Mouse (Mus musculus): Measurements from ENCODE around the gene Adarb1. TPM values are rescaled to one million over a fixed set of nuclear protein-coding genes. Genes with fewer than 3 reads are reported as not detected.

Adarb1 gene
- polyA plus RNA-seq, 1 experiment: 4.0 TPM

- H3K27ac ChIP-seq (replicated peaks; ENCODE audit: low read depth, low read length): no peak overlapping the region
- H3K4me3 ChIP-seq (ENCODE audit: insufficient read depth, low read depth, low read length): peak overlapping the region; percentile 79
- H3K4me1 ChIP-seq (ENCODE audit: control insufficient read depth, insufficient read depth, insufficient read length, low read length): peaks cover 24% of the 10 kb centered on the region
Observed at GRCm38 (mm10) chr10:77416666-77417239, 1.3 kb downstream of the Adarb1 start.

DNA sequence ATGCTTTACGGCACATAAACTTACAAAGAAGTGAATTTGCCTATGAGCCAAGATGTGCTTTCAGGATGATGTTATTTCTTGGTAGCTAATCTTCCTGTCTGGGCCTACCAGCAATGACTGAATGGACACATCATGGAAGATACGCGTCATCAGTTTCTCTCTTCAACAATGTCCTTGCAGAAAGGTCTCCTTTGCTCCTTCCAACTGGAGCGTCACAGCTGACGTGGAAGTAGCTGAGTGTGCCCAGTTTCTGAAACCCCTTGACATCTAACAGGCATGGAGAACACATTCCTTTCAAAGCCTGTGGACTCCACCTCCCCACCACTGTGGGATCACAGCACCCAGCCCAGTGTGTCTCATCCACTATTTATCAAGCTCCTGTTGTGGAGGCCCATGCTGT is 2.2 kb downstream of the Adarb1 start:
- H3K27ac ChIP-seq (replicated peaks; ENCODE audit: low read depth, low read length): peak overlapping the region; percentile 24; the same call in 1 of the 2 replicates
- H3K4me3 ChIP-seq (ENCODE audit: insufficient read depth, low read depth, low read length): peak overlapping the region; percentile 29
- peaks cover 30% of the 10 kb centered on the region for H3K4me1 ChIP-seq (ENCODE audit: control insufficient read depth, insufficient read depth, insufficient read length, low read length)

DNA sequence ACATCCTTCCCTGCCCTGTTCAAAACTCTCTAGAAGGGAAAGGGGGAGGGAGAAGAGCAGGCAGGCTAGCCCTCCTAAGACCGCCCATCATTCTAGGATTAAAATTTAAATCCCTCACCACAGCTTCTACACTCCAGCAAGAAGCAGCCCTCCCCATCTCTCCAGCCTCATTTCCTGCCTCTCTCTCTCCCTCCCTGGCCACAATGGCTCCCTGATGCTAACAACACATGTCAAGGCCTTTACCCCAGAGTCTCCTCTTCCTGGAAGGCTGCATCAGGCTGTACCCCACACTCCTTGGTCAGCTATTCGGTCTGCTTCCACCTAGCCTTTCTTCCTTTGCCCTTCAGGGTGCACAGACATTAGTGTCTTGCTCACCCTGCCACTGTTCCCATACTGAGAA is 4.3 kb downstream of the Adarb1 start:
- peaks cover 36% of the 10 kb centered on the region for H3K4me1 ChIP-seq (ENCODE audit: control insufficient read depth, insufficient read depth, insufficient read length, low read length)
- H3K4me3 ChIP-seq (ENCODE audit: insufficient read depth, low read depth, low read length): no peak overlapping the region
- H3K27ac ChIP-seq (replicated peaks; ENCODE audit: low read depth, low read length): peak overlapping the region; percentile 9

GRCm38 (mm10) chr10:77409154-77409553 is 8.9 kb downstream of the Adarb1 start:
- Histone ChIP-seq H3K4me1 (ENCODE audit: control insufficient read depth, insufficient read depth, insufficient read length, low read length) (peaks cover 46% of the 10 kb centered on the region), H3K27ac (replicated peaks; ENCODE audit: low read depth, low read length) (no peak overlapping the region), H3K4me3 (ENCODE audit: insufficient read depth, low read depth, low read length) (no peak overlapping the region)

DNA sequence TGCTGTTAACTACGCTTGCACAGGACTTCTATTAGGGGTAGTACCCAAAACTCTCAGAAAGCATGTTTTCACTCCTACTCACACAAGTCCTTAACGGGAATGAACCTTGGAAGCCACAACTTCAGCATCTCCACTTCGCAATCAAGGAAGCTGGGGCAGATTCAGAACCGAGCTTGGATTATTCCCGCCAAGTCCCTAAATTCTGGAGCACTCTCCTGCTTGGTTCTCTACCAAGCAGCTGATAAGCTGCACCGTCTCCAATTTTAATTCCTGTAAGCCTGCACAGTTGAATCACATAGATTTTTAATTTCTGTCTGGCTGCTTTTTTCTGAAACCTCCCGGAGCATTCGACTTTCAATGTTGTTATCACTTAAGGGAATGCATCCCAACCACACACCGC is 9.8 kb downstream of the Adarb1 start:
- H3K27ac ChIP-seq (replicated peaks; ENCODE audit: low read depth, low read length): no peak overlapping the region
- no peak overlapping the region for H3K4me3 ChIP-seq (ENCODE audit: insufficient read depth, low read depth, low read length)
- peaks cover 45% of the 10 kb centered on the region for H3K4me1 ChIP-seq (ENCODE audit: control insufficient read depth, insufficient read depth, insufficient read length, low read length)

DNA sequence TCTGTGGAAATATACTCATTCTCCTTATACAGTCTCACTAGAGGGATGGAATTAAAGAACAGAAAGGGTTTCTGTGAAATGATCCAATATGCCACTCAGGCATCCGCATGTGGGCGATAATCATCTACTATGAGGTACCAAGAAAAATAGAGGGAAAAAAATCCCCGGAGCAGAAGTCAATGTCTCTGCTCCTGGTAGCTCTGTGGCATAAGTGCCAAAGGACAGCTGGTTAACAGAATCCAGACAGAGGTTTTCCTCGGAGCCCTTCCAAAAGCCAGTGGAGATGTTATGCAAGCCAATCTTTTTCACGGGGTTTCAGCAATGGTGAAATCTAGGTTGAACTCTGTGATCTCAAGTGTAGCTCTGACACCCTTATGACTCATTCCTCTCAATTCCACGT is 11.6 kb downstream of the Adarb1 start:
- H3K4me3 ChIP-seq (ENCODE audit: insufficient read depth, low read depth, low read length): no peak overlapping the region

DNA sequence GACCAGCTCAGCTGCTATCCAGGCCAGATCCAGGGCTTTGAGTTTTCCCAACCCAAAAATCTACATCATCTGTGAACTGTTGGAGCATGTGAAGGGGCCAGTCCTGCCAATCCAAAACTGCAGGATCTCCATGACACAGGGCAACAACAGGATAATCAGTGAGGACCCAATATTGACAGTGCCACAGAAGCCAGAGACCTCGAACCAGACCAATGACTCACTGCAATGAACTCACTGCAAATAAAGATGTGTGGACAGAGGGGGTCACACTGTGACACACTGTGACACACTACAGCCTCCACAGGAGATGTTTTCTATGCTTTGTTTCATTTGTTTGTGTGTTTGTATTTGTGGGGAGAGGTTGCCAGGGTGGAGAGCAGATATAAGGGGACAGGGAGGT is 15.6 kb downstream of the Adarb1 start:
- Histone ChIP-seq H3K4me1 (ENCODE audit: control insufficient read depth, insufficient read depth, insufficient read length, low read length) (peaks cover 44% of the 10 kb centered on the region), H3K4me3 (ENCODE audit: insufficient read depth, low read depth, low read length) (no peak overlapping the region), H3K27ac (replicated peaks; ENCODE audit: low read depth, low read length) (peak overlapping the region; percentile 12; the same call in 1 of the 2 replicates)

More for the DNA sequence above, 11.6 kb downstream of the Adarb1 start:
- H3K4me1 ChIP-seq (ENCODE audit: control insufficient read depth, insufficient read depth, insufficient read length, low read length): peaks cover 44% of the 10 kb centered on the region
- no peak overlapping the region; the same call in 1 of the 2 replicates for H3K27ac ChIP-seq (replicated peaks; ENCODE audit: low read depth, low read length)

- H3K4me3 ChIP-seq (ENCODE audit: insufficient read depth, low read depth, low read length): no peak overlapping the region
- peaks cover 49% of the 10 kb centered on the region for H3K4me1 ChIP-seq (ENCODE audit: control insufficient read depth, insufficient read depth, insufficient read length, low read length)
- peak overlapping the region; percentile 53 for H3K27ac ChIP-seq (replicated peaks; ENCODE audit: low read depth, low read length)
Observed at GRCm38 (mm10) chr10:77401039-77401438, 17.0 kb downstream of the Adarb1 start.

DNA sequence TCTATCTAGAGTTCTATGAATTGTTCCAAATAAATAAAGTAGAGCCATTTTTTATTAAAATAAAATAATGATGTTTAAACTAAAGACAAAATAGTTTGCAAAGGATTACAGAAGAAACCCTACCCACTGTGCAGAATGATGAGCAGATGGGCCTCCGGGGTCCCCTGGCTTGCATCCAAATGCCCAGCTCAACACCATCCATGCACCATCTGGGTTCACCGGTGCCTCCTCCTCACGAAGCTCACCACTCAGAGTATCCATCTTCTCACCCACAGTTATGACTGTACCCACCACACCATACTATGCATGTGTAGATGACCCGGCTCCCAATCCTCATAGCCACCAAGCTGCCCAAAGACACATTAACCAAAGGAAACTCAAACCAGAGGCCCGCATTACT is 18.1 kb downstream of the Adarb1 start:
- no peak overlapping the region for H3K4me3 ChIP-seq (ENCODE audit: insufficient read depth, low read depth, low read length)
- peaks cover 50% of the 10 kb centered on the region for H3K4me1 ChIP-seq (ENCODE audit: control insufficient read depth, insufficient read depth, insufficient read length, low read length)
- peak overlapping the region; percentile 82 for H3K27ac ChIP-seq (replicated peaks; ENCODE audit: low read depth, low read length)

GRCm38 (mm10) chr10:77398082-77398481 is 20.0 kb downstream of the Adarb1 start:
- Histone ChIP-seq H3K27ac (replicated peaks; ENCODE audit: low read depth, low read length) (peak overlapping the region; percentile 82), H3K4me1 (ENCODE audit: control insufficient read depth, insufficient read depth, insufficient read length, low read length) (peaks cover 46% of the 10 kb centered on the region), H3K4me3 (ENCODE audit: insufficient read depth, low read depth, low read length) (no peak overlapping the region)

DNA sequence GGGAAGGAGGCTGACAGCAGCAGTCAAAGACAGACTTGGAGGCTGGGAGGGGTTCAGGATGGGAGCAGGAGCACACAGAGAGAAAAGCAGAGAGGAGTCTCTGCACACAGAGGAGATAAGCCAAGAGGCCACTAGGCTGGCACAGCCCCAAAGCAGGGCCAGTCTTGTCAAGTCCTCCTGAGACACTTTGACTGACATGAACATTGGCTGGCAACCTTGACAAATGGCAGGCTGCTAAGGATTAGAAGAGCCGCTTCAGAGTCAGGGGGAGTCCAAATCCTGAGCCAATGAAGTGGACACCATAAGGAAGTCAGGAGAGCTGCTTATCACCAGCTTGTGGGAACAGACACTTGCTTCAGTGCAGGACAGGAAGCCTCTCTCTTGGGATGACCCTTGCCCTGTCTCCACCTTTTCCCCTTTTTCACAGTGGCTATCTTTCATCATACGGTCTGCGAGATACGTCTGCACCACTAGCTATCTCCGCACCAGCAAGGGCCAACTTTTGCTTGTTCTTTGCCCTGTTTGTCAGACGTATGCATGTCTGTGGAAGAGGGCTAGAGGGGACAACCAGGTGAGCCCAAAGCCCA is 20.9 kb downstream of the Adarb1 start:
- peak overlapping the region; percentile 46 for H3K27ac ChIP-seq (replicated peaks; ENCODE audit: low read depth, low read length)
- no peak overlapping the region for H3K4me3 ChIP-seq (ENCODE audit: insufficient read depth, low read depth, low read length)
- peaks cover 40% of the 10 kb centered on the region for H3K4me1 ChIP-seq (ENCODE audit: control insufficient read depth, insufficient read depth, insufficient read length, low read length)

DNA sequence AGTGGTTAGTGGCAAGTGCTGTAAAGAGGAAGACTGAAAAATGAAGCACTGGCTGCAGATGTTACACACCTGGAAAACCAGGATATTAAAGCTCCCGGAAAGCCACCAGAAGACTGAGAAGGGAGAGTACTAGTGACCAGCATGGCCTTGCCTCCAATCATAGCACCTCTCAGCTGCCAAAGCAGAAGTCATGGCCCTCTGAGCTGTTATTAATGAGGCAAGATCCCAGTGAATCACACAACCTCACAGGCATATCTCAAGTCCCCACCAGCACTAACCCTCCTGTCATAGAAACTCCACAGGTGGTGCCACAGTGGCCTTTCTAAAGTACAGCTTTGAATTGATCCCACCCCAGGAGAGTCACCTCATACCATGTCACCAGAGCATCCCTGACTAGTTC is 22.1 kb downstream of the Adarb1 start:
- Histone ChIP-seq H3K27ac (replicated peaks; ENCODE audit: low read depth, low read length) (no peak overlapping the region; the same call in 1 of the 2 replicates), H3K4me1 (ENCODE audit: control insufficient read depth, insufficient read depth, insufficient read length, low read length) (peaks cover 33% of the 10 kb centered on the region), H3K4me3 (ENCODE audit: insufficient read depth, low read depth, low read length) (no peak overlapping the region)

- Histone ChIP-seq H3K4me1 (ENCODE audit: control insufficient read depth, insufficient read depth, insufficient read length, low read length) (peaks cover 13% of the 10 kb centered on the region), H3K27ac (replicated peaks; ENCODE audit: low read depth, low read length) (no peak overlapping the region), H3K4me3 (ENCODE audit: insufficient read depth, low read depth, low read length) (no peak overlapping the region)
Observed at GRCm38 (mm10) chr10:77391072-77391471, 27.0 kb downstream of the Adarb1 start.

GRCm38 (mm10) chr10:77387558-77387957 is 30.5 kb downstream of the Adarb1 start:
- Histone ChIP-seq H3K27ac (replicated peaks; ENCODE audit: low read depth, low read length) (no peak overlapping the region), H3K4me1 (ENCODE audit: control insufficient read depth, insufficient read depth, insufficient read length, low read length) (peaks cover 9% of the 10 kb centered on the region), H3K4me3 (ENCODE audit: insufficient read depth, low read depth, low read length) (no peak overlapping the region)

DNA sequence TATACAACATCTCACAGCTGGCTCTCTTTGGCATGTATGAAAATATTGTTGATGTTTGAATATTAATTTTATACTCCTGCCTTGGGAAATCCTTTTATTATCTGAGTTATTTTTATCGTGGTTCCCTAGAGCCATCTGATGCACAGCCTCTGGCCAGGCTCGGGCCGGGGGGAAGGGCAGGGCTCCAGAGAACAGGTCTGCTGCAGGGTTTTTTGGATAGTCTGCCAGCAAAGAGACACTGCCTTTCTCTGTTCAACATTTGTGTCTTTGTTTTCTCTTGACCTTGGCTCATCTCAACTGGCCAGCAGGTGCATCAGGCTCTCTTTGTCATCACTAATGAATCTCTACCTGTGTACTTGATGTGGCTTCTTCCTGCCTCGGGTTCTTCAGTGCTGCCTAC is 32.3 kb downstream of the Adarb1 start:
- no peak overlapping the region for H3K4me3 ChIP-seq (ENCODE audit: insufficient read depth, low read depth, low read length)
- 0 out of 2 replicates have a peak overlapping the region, but pooled peaks have one; percentile 52 for H3K27ac ChIP-seq (replicated peaks; ENCODE audit: low read depth, low read length)
- H3K4me1 ChIP-seq (ENCODE audit: control insufficient read depth, insufficient read depth, insufficient read length, low read length): peaks cover 16% of the 10 kb centered on the region

DNA sequence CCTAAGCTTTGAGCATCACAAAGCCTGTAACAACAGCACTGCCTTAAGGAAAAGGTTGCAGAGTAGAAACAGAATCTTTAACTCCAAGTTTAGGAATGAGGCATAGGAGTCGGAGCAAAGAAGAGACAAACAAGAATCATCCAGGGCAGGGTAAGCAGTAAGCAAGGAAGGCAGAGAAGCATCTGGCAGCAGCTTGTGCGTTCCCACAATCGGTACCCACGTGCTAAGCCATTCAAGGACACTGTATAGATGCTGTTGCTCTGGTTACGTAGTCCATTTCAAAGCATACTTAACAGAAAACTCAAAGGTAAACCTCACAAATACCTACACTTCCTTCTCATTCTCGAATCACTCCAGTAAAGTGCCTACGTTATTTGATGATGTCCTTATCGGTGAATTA is 35.0 kb downstream of the Adarb1 start:
- Histone ChIP-seq H3K4me1 (ENCODE audit: control insufficient read depth, insufficient read depth, insufficient read length, low read length) (peaks cover 22% of the 10 kb centered on the region), H3K27ac (replicated peaks; ENCODE audit: low read depth, low read length) (no peak overlapping the region)

More for the DNA sequence above, 35.0 kb downstream of the Adarb1 start:
- no peak overlapping the region for H3K4me3 ChIP-seq (ENCODE audit: insufficient read depth, low read depth, low read length)

Measured in brown adipose tissue, adult 24 weeks (tissue).